Mouse (Mus musculus): ENCODE data around the gene Sumo1. TPM values are rescaled to one million over a fixed set of nuclear protein-coding genes. Genes with fewer than 3 reads are reported as not detected.
A peak's percentile ranks its signal among the peaks of the same experiment; 100 is the strongest.

The Sumo1 gene
- polyA plus RNA-seq, 1 experiment, result 2.2 TPM

DNA sequence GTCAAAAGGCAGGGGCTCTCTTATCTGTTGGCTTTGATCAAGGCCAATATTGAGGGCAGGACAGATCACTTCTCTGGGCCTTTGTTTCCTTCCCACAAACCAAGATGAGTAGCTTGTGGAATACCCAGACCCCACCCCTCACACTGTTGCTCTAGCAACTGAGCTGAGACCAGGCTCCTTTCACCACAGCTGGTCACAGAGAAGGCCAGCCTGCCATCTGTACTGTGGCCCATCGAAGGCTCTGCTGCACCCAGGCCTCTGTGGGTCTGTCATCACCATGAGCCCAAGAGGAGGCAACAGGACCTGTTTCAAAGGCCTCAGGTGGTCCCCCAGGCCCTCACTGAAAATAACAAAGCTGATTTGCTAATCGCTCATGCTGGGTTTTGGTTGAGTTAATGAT lies 55.6 kb downstream of the Sumo1 start:
- WGBS, result 86% methylated on average over 2 of the region's 2 CpGs
- Histone ChIP-seq H3K4me1 (ENCODE audit: control insufficient read depth, insufficient read depth, insufficient read length, low read length) (no peaks in the 10 kb centered on the region), H3K27ac (ENCODE audit: insufficient read depth, low read depth, low read length) (no peak overlapping the region), H3K27me3 (ENCODE audit: control insufficient read depth, insufficient read depth, low read length) (no peaks in the 10 kb centered on the region; the same call in 1 of the 2 replicates), H3K36me3 (ENCODE audit: control insufficient read depth, insufficient read depth, low read length) (no peaks in the 10 kb centered on the region), H3K4me3 (ENCODE audit: low read depth, low read length) (no peak overlapping the region)
- no peak for TF ChIP-seq POLR2A (IDR thresholded peaks at IDR 0.05; ENCODE audit: low read depth, low read length)
- no peak for TF ChIP-seq CTCF (IDR thresholded peaks at IDR 0.05; ENCODE audit: extremely low read depth, insufficient read length, insufficient replicate concordance, low read depth, low read length)

DNA sequence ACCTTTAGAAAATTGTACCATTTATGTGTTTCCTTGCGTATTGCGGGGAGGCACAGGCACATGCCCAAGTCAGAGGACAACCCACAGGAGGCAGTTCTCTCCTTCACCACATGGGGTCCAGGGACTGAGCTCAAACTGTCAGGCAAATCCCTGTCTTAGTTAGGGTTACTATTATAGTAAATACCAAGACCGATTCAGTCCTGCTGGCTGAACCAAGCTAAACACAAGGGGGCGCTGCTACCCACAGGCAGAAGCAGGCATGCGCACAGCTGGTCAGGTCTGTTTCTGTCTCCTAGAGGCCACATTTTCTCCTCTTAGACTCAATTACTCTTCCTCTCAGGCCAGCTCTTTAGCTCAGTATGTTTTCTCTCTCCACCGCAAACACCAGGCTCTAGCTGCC lies 56.8 kb downstream of the Sumo1 start:
- no peaks in the 10 kb centered on the region for H3K36me3 ChIP-seq (ENCODE audit: control insufficient read depth, insufficient read depth, low read length)
- peak; percentile 55; the same call in 1 of the 2 replicates for TF ChIP-seq CTCF (IDR thresholded peaks at IDR 0.05; ENCODE audit: extremely low read depth, insufficient read length, insufficient replicate concordance, low read depth, low read length)
- TF ChIP-seq POLR2A (IDR thresholded peaks at IDR 0.05; ENCODE audit: low read depth, low read length), result no peak
- 60% methylated on average over 6 of the region's 6 CpGs for WGBS
- H3K27me3 ChIP-seq (ENCODE audit: control insufficient read depth, insufficient read depth, low read length), result no peaks in the 10 kb centered on the region; the same call in 1 of the 2 replicates
- H3K27ac ChIP-seq (ENCODE audit: insufficient read depth, low read depth, low read length), result no peak overlapping the region
- H3K4me3 ChIP-seq (ENCODE audit: low read depth, low read length), result no peak overlapping the region
- H3K4me1 ChIP-seq (ENCODE audit: control insufficient read depth, insufficient read depth, insufficient read length, low read length), result peaks cover 4% of the 10 kb centered on the region; the same call in 1 of the 2 replicates

DNA sequence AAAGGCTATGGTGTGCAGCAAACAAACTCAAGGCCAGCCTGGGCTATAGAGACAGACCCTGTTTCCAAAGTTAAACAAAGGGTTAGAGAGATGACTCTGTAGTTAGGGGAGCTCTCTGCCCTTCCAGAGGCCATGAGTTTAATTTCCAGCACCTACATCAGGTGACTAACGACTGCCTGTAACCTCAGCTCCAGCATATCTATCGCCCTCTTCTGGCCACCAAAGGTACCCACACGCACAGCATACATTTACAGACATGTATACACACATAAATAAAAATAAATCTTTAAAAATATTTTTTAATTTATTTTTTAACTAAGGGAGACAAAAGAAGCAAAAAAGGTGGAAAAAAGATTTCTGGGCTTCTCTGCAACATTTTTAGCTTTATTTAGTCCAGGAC lies 59.7 kb downstream of the Sumo1 start:
- Histone ChIP-seq H3K4me3 (ENCODE audit: low read depth, low read length) (no peak overlapping the region), H3K27me3 (ENCODE audit: control insufficient read depth, insufficient read depth, low read length) (no peaks in the 10 kb centered on the region; the same call in 1 of the 2 replicates), H3K4me1 (ENCODE audit: control insufficient read depth, insufficient read depth, insufficient read length, low read length) (peaks cover 10% of the 10 kb centered on the region; the same call in 1 of the 2 replicates), H3K27ac (ENCODE audit: insufficient read depth, low read depth, low read length) (no peak overlapping the region), H3K36me3 (ENCODE audit: control insufficient read depth, insufficient read depth, low read length) (no peaks in the 10 kb centered on the region)
- no peak for TF ChIP-seq POLR2A (IDR thresholded peaks at IDR 0.05; ENCODE audit: low read depth, low read length)
- no peak for TF ChIP-seq CTCF (IDR thresholded peaks at IDR 0.05; ENCODE audit: extremely low read depth, insufficient read length, insufficient replicate concordance, low read depth, low read length)
- WGBS, result 93% methylated on average over 3 of the region's 3 CpGs

DNA sequence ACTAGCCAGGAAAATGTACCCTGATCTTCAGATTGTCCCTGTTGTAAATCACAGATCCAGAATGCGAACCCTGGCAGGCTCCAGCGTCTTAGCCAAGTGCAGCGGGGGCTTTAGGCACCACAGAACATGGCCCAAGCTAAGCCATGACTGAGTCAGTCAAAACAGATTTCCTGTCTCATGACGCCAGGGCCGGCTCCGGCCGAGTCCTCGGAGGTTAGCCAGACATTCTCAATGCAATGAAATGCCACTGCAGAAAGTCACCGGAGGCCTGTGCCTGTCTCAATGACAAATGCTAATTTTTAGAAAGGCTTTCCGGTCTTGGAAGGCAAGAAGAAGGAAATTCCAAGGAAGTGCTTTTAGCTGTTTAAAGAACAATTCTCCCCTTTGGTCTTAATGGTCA lies 60.7 kb downstream of the Sumo1 start:
- Histone ChIP-seq H3K27ac (ENCODE audit: insufficient read depth, low read depth, low read length) (no peak overlapping the region), H3K27me3 (ENCODE audit: control insufficient read depth, insufficient read depth, low read length) (no peaks in the 10 kb centered on the region; the same call in 1 of the 2 replicates), H3K4me1 (ENCODE audit: control insufficient read depth, insufficient read depth, insufficient read length, low read length) (peaks cover 10% of the 10 kb centered on the region; the same call in 1 of the 2 replicates), H3K4me3 (ENCODE audit: low read depth, low read length) (no peak overlapping the region), H3K36me3 (ENCODE audit: control insufficient read depth, insufficient read depth, low read length) (no peaks in the 10 kb centered on the region)
- 80% methylated on average over 10 of the region's 10 CpGs for WGBS
- TF ChIP-seq POLR2A (IDR thresholded peaks at IDR 0.05; ENCODE audit: low read depth, low read length) (no peak), CTCF (IDR thresholded peaks at IDR 0.05; ENCODE audit: extremely low read depth, insufficient read length, insufficient replicate concordance, low read depth, low read length) (no peak)

DNA sequence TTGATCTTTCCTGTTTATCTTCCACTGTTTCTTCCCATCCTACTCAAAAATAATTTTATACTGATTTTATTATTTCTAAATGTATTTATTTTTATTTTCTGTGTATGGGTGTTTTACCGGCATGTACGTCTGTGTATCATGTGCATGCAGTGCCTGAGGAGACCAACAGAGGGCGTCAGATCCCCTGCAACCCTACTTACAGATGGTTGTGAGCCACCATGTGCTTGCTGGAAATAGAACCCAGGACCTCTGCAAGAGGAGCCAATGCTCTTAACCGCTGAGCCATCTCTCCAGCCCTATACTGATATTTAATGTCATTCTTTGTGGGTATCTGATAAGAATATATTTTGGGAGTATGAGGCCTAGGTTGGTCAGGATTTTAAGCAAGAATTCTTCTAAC lies 61.2 kb downstream of the Sumo1 start:
- TF ChIP-seq CTCF (IDR thresholded peaks at IDR 0.05; ENCODE audit: extremely low read depth, insufficient read length, insufficient replicate concordance, low read depth, low read length) (peak; percentile 36; the same call in 1 of the 2 replicates), POLR2A (IDR thresholded peaks at IDR 0.05; ENCODE audit: low read depth, low read length) (no peak)
- Histone ChIP-seq H3K27me3 (ENCODE audit: control insufficient read depth, insufficient read depth, low read length) (no peaks in the 10 kb centered on the region; the same call in 1 of the 2 replicates), H3K36me3 (ENCODE audit: control insufficient read depth, insufficient read depth, low read length) (no peaks in the 10 kb centered on the region), H3K27ac (ENCODE audit: insufficient read depth, low read depth, low read length) (no peak overlapping the region), H3K4me1 (ENCODE audit: control insufficient read depth, insufficient read depth, insufficient read length, low read length) (peaks cover 10% of the 10 kb centered on the region; the same call in 1 of the 2 replicates), H3K4me3 (ENCODE audit: low read depth, low read length) (no peak overlapping the region)
- 86% methylated on average over 4 of the region's 4 CpGs for WGBS

DNA sequence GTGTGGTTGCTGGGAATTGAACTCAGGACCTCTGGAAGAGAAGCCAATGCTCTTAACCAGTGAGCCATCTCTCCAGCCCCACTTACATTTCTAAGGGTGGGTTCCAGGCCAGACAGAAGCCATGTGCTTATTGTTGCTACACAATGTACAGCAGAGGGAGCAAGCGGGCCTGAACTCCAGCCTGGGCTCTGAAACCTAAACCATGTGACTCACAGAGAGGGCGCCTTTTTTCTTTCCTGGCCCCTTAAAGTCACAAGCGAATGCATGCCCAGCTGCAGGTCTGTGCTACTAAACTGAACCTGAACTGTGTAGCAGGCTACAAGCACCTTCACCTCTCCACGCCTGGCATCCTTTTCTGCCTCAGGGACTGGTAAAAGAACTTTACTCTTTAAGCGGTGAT lies 61.7 kb downstream of the Sumo1 start:
- TF ChIP-seq POLR2A (IDR thresholded peaks at IDR 0.05; ENCODE audit: low read depth, low read length), result no peak
- TF ChIP-seq CTCF (IDR thresholded peaks at IDR 0.05; ENCODE audit: extremely low read depth, insufficient read length, insufficient replicate concordance, low read depth, low read length), result no peak
- 77% methylated on average over 5 of the region's 5 CpGs for WGBS
- no peak overlapping the region for H3K27ac ChIP-seq (ENCODE audit: insufficient read depth, low read depth, low read length)
- H3K27me3 ChIP-seq (ENCODE audit: control insufficient read depth, insufficient read depth, low read length), result no peaks in the 10 kb centered on the region; the same call in 1 of the 2 replicates
- H3K4me1 ChIP-seq (ENCODE audit: control insufficient read depth, insufficient read depth, insufficient read length, low read length), result peaks cover 10% of the 10 kb centered on the region; the same call in 1 of the 2 replicates
- H3K4me3 ChIP-seq (ENCODE audit: low read depth, low read length), result no peak overlapping the region
- H3K36me3 ChIP-seq (ENCODE audit: control insufficient read depth, insufficient read depth, low read length), result no peaks in the 10 kb centered on the region

DNA sequence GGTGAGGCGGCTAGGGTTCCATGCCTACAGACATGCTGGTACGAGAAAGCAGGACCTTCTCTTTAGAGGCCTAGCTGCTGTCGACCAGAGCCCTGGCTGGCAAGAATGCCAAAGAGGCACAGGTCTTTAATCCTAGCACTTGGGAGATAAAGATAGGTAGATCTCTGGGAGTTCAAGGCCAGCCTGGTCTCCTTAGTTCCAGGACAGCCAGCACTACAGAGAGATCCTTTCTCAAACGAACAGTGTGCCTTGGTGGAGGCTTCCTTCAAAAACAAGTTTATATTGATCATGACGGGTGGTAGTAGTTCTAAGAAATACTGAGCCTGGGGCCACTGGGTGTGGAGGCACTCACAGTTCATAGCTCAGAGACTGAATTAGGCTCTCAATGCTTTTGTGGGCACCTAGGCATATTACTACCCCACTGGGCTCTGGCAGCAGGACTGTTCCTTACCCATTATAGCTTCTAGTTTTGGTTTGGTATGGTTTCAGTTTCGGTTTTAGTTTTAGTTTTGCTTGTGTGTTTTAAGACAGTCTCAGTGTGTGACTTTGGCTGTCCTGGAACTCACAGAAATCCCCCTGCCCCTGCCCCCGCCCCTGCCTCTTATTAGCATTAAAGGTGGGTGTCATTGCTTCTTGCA lies 62.4 kb downstream of the Sumo1 start:
- Histone ChIP-seq H3K27me3 (ENCODE audit: control insufficient read depth, insufficient read depth, low read length) (no peaks in the 10 kb centered on the region; the same call in 1 of the 2 replicates), H3K4me3 (ENCODE audit: low read depth, low read length) (no peak overlapping the region), H3K36me3 (ENCODE audit: control insufficient read depth, insufficient read depth, low read length) (no peaks in the 10 kb centered on the region), H3K27ac (ENCODE audit: insufficient read depth, low read depth, low read length) (peak overlapping the region; percentile 41; the same call in 1 of the 2 replicates), H3K4me1 (ENCODE audit: control insufficient read depth, insufficient read depth, insufficient read length, low read length) (peaks cover 10% of the 10 kb centered on the region; the same call in 1 of the 2 replicates)
- TF ChIP-seq POLR2A (IDR thresholded peaks at IDR 0.05; ENCODE audit: low read depth, low read length) (no peak), CTCF (IDR thresholded peaks at IDR 0.05; ENCODE audit: extremely low read depth, insufficient read length, insufficient replicate concordance, low read depth, low read length) (no peak)
- WGBS, result 77% methylated on average over 7 of the region's 7 CpGs

Measured in small intestine, adult 2 months (tissue).